ENCODE assay signal across 8 mouse cellular contexts in genomic region chr17:88597222-88598055, GRCm38 (mm10). TPM values are rescaled to one million over a fixed set of nuclear protein-coding genes. Genes with fewer than 3 reads are reported as not detected.
A peak's percentile ranks its signal among the peaks of the same experiment; 100 is the strongest.
DNase-seq lines count a peak whose midpoint lies in the region; ATAC-seq and TF ChIP-seq lines count a peak whose summit lies in the region.

Ston1 (plus strand) TSS chr17:88597684.

- peak within 1 kb of the TSS; percentile 72 for H3K27ac ChIP-seq in liver, adult 2 months (replicated peaks; ENCODE audit: insufficient read depth, low read depth, low read length)

- no peak for TF ChIP-seq CTCF in liver, adult 2 months (IDR thresholded peaks at IDR 0.05; ENCODE audit: low read depth, low read length)

- no peaks in the 10 kb centered on the region for H3K36me3 ChIP-seq in liver, adult 2 months (ENCODE audit: control insufficient read depth, insufficient read depth, low read length)

- peak within 1 kb of the TSS; percentile 70 for H3K4me3 ChIP-seq in liver, adult 2 months (ENCODE audit: insufficient read depth, low read depth, low read length)

- peaks cover 10% of the 10 kb centered on the region for H3K4me1 ChIP-seq in liver, adult 2 months (ENCODE audit: control insufficient read depth, insufficient read depth, low read length)

- TF ChIP-seq POLR2A in liver, adult 2 months (IDR thresholded peaks at IDR 0.05; ENCODE audit: extremely low read depth, insufficient read depth, low read length) = no peak

- H3K79me2 ChIP-seq in liver, adult 2 months (ENCODE audit: control insufficient read depth, insufficient read depth, low read length) = no peaks in the 10 kb centered on the region; the same call in 1 of the 2 replicates

- H3K9ac ChIP-seq in liver, adult 2 months (ENCODE audit: low read depth, low read length) = peak within 1 kb of the TSS; percentile 68

- under 1% methylated on average over 40 of the region's 41 CpGs for WGBS in liver, adult 2 months

- H3K27me3 ChIP-seq in liver, adult 2 months (ENCODE audit: control insufficient read depth, insufficient read depth, low read length) = no peaks in the 10 kb centered on the region

- DNase-seq in thymus, postnatal 0 days (ENCODE audit: low spot score) = peak; percentile 40
- DNase-seq in thymus, postnatal 25 days = no peak
- DNase-seq in cerebellum, postnatal 10 days = peak; percentile 92 to 93
- DNase-seq in gastrocnemius, postnatal 25 days = peak; percentile 69
- DNase-seq in liver, adult 2 months (ENCODE audit: extremely low read depth, low read depth, low spot score) = peak; percentile 71
- DNase-seq in neural tube, embryonic 10.5 days (ENCODE audit: extremely low spot score, low spot score) = peak; percentile 88
- DNase-seq in urinary bladder, postnatal 14 days (ENCODE audit: low spot score) = peak; percentile 84

- ATAC-seq in inflammation-experienced regulatory T-cells, adult 6 months = peak; percentile 15

RNA-seq across cellular contexts. Expression of gene Ston1, which starts in this region (rescaled TPM):
- 3.4 and 3.8 TPM in 2 replicates for polyA plus RNA-seq in thymus, postnatal 0 days (2015; fragmentation: Nextera tagmentation; extraction: Ambion mirVana)
- 10 to 100 TPM in 1 of 2 experiments, 1 to 10 TPM in 1; 8.2 to 10.8 TPM for total RNA-seq in gastrocnemius, postnatal 25 days (2021)
- 1 to 10 TPM; 1.1 to 2.5 (median 2.1) TPM for polyA plus RNA-seq in inflammation-experienced regulatory T-cells, adult 6 months (2017; shearing (Covaris generic))
- total RNA-seq in liver, adult 2 months (2014; rRNA removed) = 2.5 and 5.3 TPM in 2 replicates
- polyA plus RNA-seq in liver, adult 2 months (2012; rRNA removed) = 5.1 and 5.8 TPM in 2 replicates
